ENCODE assay signal across 20 mouse cellular contexts in genomic region chr13:53815629-53816028, GRCm38 (mm10).
"Had no signal": no experiment of that assay in that cellular context is flagged by ENCODE, and none has a peak within 500 bp of the region (broad histone marks: within the 10 kb centered on the region; RNA-seq: fewer than 3 reads in every experiment).

No protein-coding gene starts in this region.

- H3K9me3 ChIP-seq: limb, embryonic 10.5 days; limb, embryonic 13.5 days; liver, embryonic 12.5 days; liver, embryonic 15.5 days; lung, embryonic 15.5 days; megakaryocyte, embryonic 14.5 days; midbrain, embryonic 10.5 days; midbrain, embryonic 13.5 days; neural tube, embryonic 13.5 days; stomach, embryonic 15.5 days had no signal

- H3K4me1 ChIP-seq: liver, embryonic 12.5 days; liver, embryonic 15.5 days; lung, embryonic 15.5 days; megakaryocyte, embryonic 14.5 days; neural tube, embryonic 13.5 days; stomach, embryonic 15.5 days had no signal

- H3K36me3 ChIP-seq: limb, embryonic 10.5 days; limb, embryonic 13.5 days; liver, embryonic 12.5 days; liver, embryonic 15.5 days; lung, embryonic 15.5 days; midbrain, embryonic 10.5 days; midbrain, embryonic 13.5 days; neural tube, embryonic 13.5 days; stomach, embryonic 15.5 days had no signal

- H3K4me3 ChIP-seq: limb, embryonic 10.5 days; limb, embryonic 13.5 days; liver, embryonic 12.5 days; liver, embryonic 15.5 days; lung, embryonic 15.5 days; megakaryocyte, embryonic 14.5 days; midbrain, embryonic 10.5 days; midbrain, embryonic 13.5 days; myocyte; neural tube, embryonic 13.5 days; stomach, embryonic 15.5 days had no signal

- ATAC-seq: liver, embryonic 12.5 days; midbrain, embryonic 13.5 days; midbrain, embryonic 16.5 days had no signal

- H3K27me3 ChIP-seq: liver, embryonic 12.5 days; liver, embryonic 15.5 days; lung, embryonic 15.5 days; megakaryocyte, embryonic 14.5 days; midbrain, embryonic 13.5 days; neural tube, embryonic 13.5 days; stomach, embryonic 15.5 days had no signal

- DNase-seq: kidney, adult 18-20 months; kidney, postnatal 4 days; liver; lung, adult 18-20 months; lung, postnatal 10 days; lung, postnatal 36 days; right cerebral cortex, postnatal 4 days; thymus, postnatal 25 days had no signal

- H3K4me2 ChIP-seq: limb, embryonic 13.5 days; liver, embryonic 12.5 days; liver, embryonic 15.5 days; lung, embryonic 15.5 days; midbrain, embryonic 13.5 days; neural tube, embryonic 13.5 days; stomach, embryonic 15.5 days had no signal

- H3K9ac ChIP-seq: limb, embryonic 13.5 days; liver, embryonic 12.5 days; liver, embryonic 15.5 days; lung, embryonic 15.5 days; midbrain, embryonic 13.5 days; neural tube, embryonic 13.5 days; stomach, embryonic 15.5 days had no signal

- H3K27ac ChIP-seq: limb, embryonic 10.5 days; limb, embryonic 13.5 days; liver, embryonic 12.5 days; liver, embryonic 15.5 days; lung, embryonic 15.5 days; midbrain, embryonic 10.5 days; midbrain, embryonic 13.5 days; neural tube, embryonic 13.5 days; stomach, embryonic 15.5 days had no signal
